Mouse (Mus musculus): ENCODE measurements at regions not wholly inside any gene's neighbourhood (a gene's known extent, or its start where the extent isn't known, plus 50 kb on each side); places are given as distances from the start of the nearest gene placed in this dataset.
A peak's percentile ranks its signal among the peaks of the same experiment; 100 is the strongest.
"Not testable (repeated sequence)": the region's sequence is repeated elsewhere in the genome, so short reads cannot be mapped to it uniquely, and the experiment has no call there.

- no peak for DNase-seq
Observed at GRCm38 (mm10) chr17:15247546-15248416, 128.9 kb downstream of the Dll1 start.

- DNase-seq = no peak
Observed at GRCm38 (mm10) chr17:15242976-15243635, 133.6 kb downstream of the Dll1 start.

- DNase-seq = peak; percentile 10
Observed at GRCm38 (mm10) chr17:15242356-15242755, 134.3 kb downstream of the Dll1 start.

GRCm38 (mm10) chr17:15241491-15241890 is 135.2 kb downstream of the Dll1 start:
- no peak for DNase-seq

GRCm38 (mm10) chr17:15240641-15241040 is 136.0 kb downstream of the Dll1 start:
- DNase-seq = not testable (repeated sequence)

- no peak for DNase-seq
Observed at GRCm38 (mm10) chr17:15240011-15240410, 136.7 kb downstream of the Dll1 start.

- DNase-seq = no peak
Observed at GRCm38 (mm10) chr17:15235041-15235440, 141.6 kb downstream of the Dll1 start.

GRCm38 (mm10) chr17:15231175-15231574 is 145.5 kb downstream of the Dll1 start:
- DNase-seq = no peak

GRCm38 (mm10) chr17:15229159-15229558 is 147.5 kb downstream of the Dll1 start:
- no peak for DNase-seq

GRCm38 (mm10) chr17:15228077-15228476 is 148.6 kb downstream of the Dll1 start:
- no peak for DNase-seq

- DNase-seq = no peak
Observed at GRCm38 (mm10) chr17:15223826-15224225, 152.8 kb downstream of the Dll1 start.

- no peak for DNase-seq
Observed at GRCm38 (mm10) chr17:15222923-15223322, 153.7 kb downstream of the Dll1 start.

GRCm38 (mm10) chr17:15214157-15214685 is 162.5 kb downstream of the Dll1 start:
- DNase-seq = peak; percentile 35

GRCm38 (mm10) chr17:15208808-15209173 is 167.5 kb upstream of the Gm3448 start:
- no peak for DNase-seq

- DNase-seq = peak; percentile 63
Observed at GRCm38 (mm10) chr17:15208030-15208807, 166.9 kb upstream of the Gm3448 start.

- no peak for DNase-seq
Observed at GRCm38 (mm10) chr17:15207182-15208029, 166.1 kb upstream of the Gm3448 start.

GRCm38 (mm10) chr17:15205799-15206198 is 164.5 kb upstream of the Gm3448 start:
- no peak for DNase-seq

- DNase-seq = no peak
Observed at GRCm38 (mm10) chr17:15204524-15204923, 163.2 kb upstream of the Gm3448 start.

GRCm38 (mm10) chr17:15199235-15199634 is 157.9 kb upstream of the Gm3448 start:
- DNase-seq = no peak

GRCm38 (mm10) chr17:15197361-15197760 is 156.0 kb upstream of the Gm3448 start:
- DNase-seq = no peak

- no peak for DNase-seq
Observed at GRCm38 (mm10) chr17:15195819-15196218, 154.5 kb upstream of the Gm3448 start.

All from adrenal gland, postnatal 25 days (tissue).